Mouse (Mus musculus): Measurements from ENCODE around the gene Aldoc. TPM values are rescaled to one million over a fixed set of nuclear protein-coding genes. Genes with fewer than 3 reads are reported as not detected.

The Aldoc gene
- polyA plus RNA-seq, 1 experiment, result 1.7 TPM

DNA sequence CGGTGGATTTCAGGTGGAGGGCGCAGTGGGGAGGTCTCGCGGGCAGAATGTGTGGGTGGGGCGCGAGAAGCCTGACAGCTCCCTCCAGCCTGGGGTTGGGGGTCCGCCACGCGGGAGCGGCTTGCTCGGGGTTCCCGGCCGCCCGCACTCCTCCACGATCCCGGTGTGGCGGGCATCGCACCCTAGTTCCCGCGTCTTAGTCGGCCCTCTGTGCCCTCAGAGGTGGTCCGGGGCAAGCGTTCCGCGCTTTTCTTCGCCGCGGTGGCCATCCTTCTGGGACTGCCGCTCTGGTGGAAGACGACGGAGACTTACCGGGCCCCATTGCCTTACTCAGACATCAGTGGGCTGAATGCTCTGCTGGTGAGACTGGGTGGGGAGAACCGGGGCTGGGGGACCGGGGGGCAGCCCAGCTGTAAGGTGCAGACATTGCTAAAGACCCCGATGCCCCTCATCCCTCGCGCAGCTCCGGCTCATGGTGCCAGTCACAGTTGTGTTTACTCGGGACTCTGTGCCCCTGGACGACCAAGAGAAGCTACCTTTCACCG lies 5.8 kb downstream of the Aldoc start:
- no peaks in the 10 kb centered on the region for H3K27me3 ChIP-seq (ENCODE audit: control insufficient read depth, insufficient read depth, insufficient read length)
- peak overlapping the region; percentile 5 for H3ac ChIP-seq (ENCODE audit: control insufficient read depth, insufficient read length)
- TF ChIP-seq POLR2AphosphoS2 (IDR thresholded peaks at IDR 0.05; ENCODE audit: insufficient read length, low read depth) (peak; percentile 17), TCF12 (IDR thresholded peaks at IDR 0.05; ENCODE audit: insufficient read depth, poor library complexity, severe bottlenecking) (no peak)
- no peaks in the 10 kb centered on the region for H3K79me2 ChIP-seq (ENCODE audit: control insufficient read depth, insufficient read depth)
- no peaks in the 10 kb centered on the region for H3K36me3 ChIP-seq (ENCODE audit: control insufficient read depth, insufficient read depth)
- peak overlapping the region; percentile 64 for H3K4me2 ChIP-seq (ENCODE audit: low read depth)
- peak overlapping the region; percentile 53 for H3K4me3 ChIP-seq

DNA sequence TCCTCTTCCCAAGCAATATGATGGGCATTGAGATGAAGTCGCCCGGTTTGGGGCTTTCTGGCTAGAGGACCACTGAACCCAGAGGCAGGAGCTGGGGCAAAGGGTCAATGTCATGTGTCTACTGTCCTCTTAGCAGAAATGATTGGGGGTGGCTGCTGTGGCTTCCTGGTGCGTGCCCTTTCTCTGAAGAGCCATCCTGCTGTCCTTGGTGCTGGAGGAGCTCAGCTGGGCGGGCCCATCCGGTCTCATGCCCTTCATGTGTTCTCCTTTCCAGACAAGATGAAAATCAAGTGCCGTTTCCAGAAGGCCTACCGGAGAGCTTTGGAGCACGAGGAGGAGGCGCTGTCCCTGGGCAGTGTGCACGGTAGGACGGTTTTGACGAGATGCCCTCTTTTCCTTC lies 9.9 kb downstream of the Aldoc start:
- TF ChIP-seq REST (IDR thresholded peaks at IDR 0.05; ENCODE audit: insufficient read depth, insufficient read length) (peak; percentile 45), E2F4 (IDR thresholded peaks at IDR 0.05; ENCODE audit: insufficient read depth) (no peak), USF1 (IDR thresholded peaks at IDR 0.05; ENCODE audit: low read depth) (no peak), MYOG (IDR thresholded peaks at IDR 0.05; ENCODE audit: control insufficient read depth in 1 of 3, insufficient read depth in 1 of 3, insufficient read length in 2 of 3, low read depth in 2 of 3) (no peak)
- Histone ChIP-seq H3K27me3 (ENCODE audit: control insufficient read depth, insufficient read depth, insufficient read length) (no peaks in the 10 kb centered on the region), H3K79me2 (ENCODE audit: control insufficient read depth, insufficient read depth) (no peaks in the 10 kb centered on the region), H3K4me2 (ENCODE audit: low read depth) (no peak overlapping the region), H3K4me3 (no peak overlapping the region), H3ac (ENCODE audit: control insufficient read depth, insufficient read length) (no peak overlapping the region), H3K36me3 (ENCODE audit: control insufficient read depth, insufficient read depth) (peaks cover 5% of the 10 kb centered on the region)

DNA sequence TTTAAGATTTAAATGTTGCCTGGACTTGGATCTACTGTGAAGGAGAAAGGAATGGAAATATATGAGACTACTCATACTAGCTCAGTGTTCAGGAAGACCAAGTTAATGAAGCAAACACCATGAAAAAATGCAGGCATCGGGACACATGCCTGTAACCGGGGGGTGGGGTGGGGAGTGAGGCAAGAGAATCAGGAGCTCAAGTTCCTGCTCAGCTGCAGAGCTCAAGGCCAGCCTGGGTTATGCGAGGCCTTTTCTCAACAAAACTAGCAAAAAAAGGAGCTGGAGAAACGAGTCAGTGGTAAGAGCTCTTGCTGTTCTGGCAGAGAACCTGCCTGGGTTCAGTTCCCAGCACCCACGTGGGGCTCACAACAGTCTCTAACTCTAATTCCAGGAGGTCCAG lies 11.2 kb downstream of the Aldoc start:
- peaks cover 11% of the 10 kb centered on the region for H3K36me3 ChIP-seq (ENCODE audit: control insufficient read depth, insufficient read depth)
- no peak overlapping the region for H3K4me2 ChIP-seq (ENCODE audit: low read depth)
- H3K79me2 ChIP-seq (ENCODE audit: control insufficient read depth, insufficient read depth), result no peaks in the 10 kb centered on the region
- no peak for TF ChIP-seq USF1 (IDR thresholded peaks at IDR 0.05; ENCODE audit: low read depth)
- TF ChIP-seq MAX (IDR thresholded peaks at IDR 0.05; ENCODE audit: low read depth), result no peak
- TF ChIP-seq TCF12 (IDR thresholded peaks at IDR 0.05; ENCODE audit: insufficient read depth, poor library complexity, severe bottlenecking), result no peak
- TF ChIP-seq CEBPB (IDR thresholded peaks at IDR 0.05; ENCODE audit: insufficient read depth, poor library complexity, severe bottlenecking), result no peak
- no peak for TF ChIP-seq SRF (IDR thresholded peaks at IDR 0.05; ENCODE audit: control insufficient read depth, insufficient read length, low read depth)
- no peak for TF ChIP-seq MYOD1 (IDR thresholded peaks at IDR 0.05; ENCODE audit: control insufficient read depth in 1 of 3, insufficient read length in 2 of 3, low read depth in 2 of 3)
- no peak for TF ChIP-seq POLR2AphosphoS2 (IDR thresholded peaks at IDR 0.05; ENCODE audit: insufficient read length, low read depth)
- no peak for TF ChIP-seq MYOG (IDR thresholded peaks at IDR 0.05; ENCODE audit: control insufficient read depth in 1 of 3, insufficient read depth in 1 of 3, insufficient read length in 2 of 3, low read depth in 2 of 3)
- no peak for TF ChIP-seq REST (IDR thresholded peaks at IDR 0.05; ENCODE audit: insufficient read depth, insufficient read length)
- no peak overlapping the region for H3ac ChIP-seq (ENCODE audit: control insufficient read depth, insufficient read length)
- no peak overlapping the region for H3K4me3 ChIP-seq
- H3K27me3 ChIP-seq (ENCODE audit: control insufficient read depth, insufficient read depth, insufficient read length), result no peaks in the 10 kb centered on the region

DNA sequence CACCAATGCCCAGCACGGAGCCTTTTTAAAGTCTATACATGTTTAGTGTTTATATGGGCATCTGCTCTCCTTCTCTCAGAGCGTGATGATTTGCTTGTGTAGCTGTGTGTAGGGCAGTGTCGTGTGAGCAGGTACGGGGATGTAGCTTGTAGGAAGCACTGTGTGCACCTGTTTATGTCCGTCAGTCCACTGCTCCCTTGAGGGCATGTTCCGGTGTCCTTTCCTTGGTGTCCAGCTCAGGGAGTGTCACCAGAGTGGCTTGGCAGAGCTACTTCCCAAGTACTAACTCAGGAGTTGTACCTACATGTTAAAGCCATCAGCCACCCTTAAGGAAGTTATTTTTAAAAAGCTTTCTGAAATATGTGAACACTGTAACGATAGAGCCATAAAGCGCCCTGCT lies 14.3 kb downstream of the Aldoc start:
- no peak overlapping the region for H3K4me3 ChIP-seq
- H3K27me3 ChIP-seq (ENCODE audit: control insufficient read depth, insufficient read depth, insufficient read length), result no peaks in the 10 kb centered on the region
- H3K79me2 ChIP-seq (ENCODE audit: control insufficient read depth, insufficient read depth), result no peaks in the 10 kb centered on the region
- H3ac ChIP-seq (ENCODE audit: control insufficient read depth, insufficient read length), result no peak overlapping the region
- TF ChIP-seq MYOD1 (IDR thresholded peaks at IDR 0.05; ENCODE audit: control insufficient read depth in 1 of 3, insufficient read length in 2 of 3, low read depth in 2 of 3) (peak in 2 of 3 experiments; percentile 9 to 54), TCF3 (IDR thresholded peaks at IDR 0.05; ENCODE audit: insufficient read length, low read depth) (no peak)
- peaks cover 11% of the 10 kb centered on the region for H3K36me3 ChIP-seq (ENCODE audit: control insufficient read depth, insufficient read depth)
- no peak overlapping the region for H3K4me2 ChIP-seq (ENCODE audit: low read depth)

DNA sequence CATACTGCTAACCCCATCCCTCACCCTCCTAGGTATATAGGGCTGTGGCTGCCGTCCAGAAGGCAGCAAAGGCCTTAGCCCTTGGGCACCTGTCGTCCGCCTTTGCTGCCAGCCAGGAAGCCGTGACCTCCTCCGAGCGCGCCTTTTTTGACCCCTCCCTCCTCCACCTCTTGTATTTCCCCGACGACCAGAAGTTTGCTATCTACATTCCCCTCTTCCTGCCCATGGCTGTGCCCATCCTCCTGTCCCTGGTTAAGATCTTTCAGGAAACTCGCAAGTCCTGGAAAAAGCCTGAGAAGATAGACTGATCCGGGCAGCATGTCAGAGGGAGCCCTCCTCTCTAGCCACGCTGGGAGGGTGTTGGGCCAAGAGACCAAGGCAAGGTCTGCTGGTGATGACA lies 18.9 kb downstream of the Aldoc start:
- no peak overlapping the region for H3ac ChIP-seq (ENCODE audit: control insufficient read depth, insufficient read length)

More for the DNA sequence above, 18.9 kb downstream of the Aldoc start:
- H3K27me3 ChIP-seq (ENCODE audit: control insufficient read depth, insufficient read depth, insufficient read length), result no peaks in the 10 kb centered on the region
- H3K36me3 ChIP-seq (ENCODE audit: control insufficient read depth, insufficient read depth), result peaks cover 7% of the 10 kb centered on the region
- H3K4me2 ChIP-seq (ENCODE audit: low read depth), result no peak overlapping the region
- no peaks in the 10 kb centered on the region for H3K79me2 ChIP-seq (ENCODE audit: control insufficient read depth, insufficient read depth)
- no peak for TF ChIP-seq E2F4 (IDR thresholded peaks at IDR 0.05; ENCODE audit: insufficient read depth)
- no peak for TF ChIP-seq REST (IDR thresholded peaks at IDR 0.05; ENCODE audit: insufficient read depth, insufficient read length)
- TF ChIP-seq CEBPB (IDR thresholded peaks at IDR 0.05; ENCODE audit: insufficient read depth, poor library complexity, severe bottlenecking), result no peak
- TF ChIP-seq POLR2A (IDR thresholded peaks at IDR 0.05; ENCODE audit: insufficient read length, low read depth), result no peak
- H3K4me3 ChIP-seq, result no peak overlapping the region

Data from myocyte (in vitro differentiated cells).